ENCODE assay signal across 10 mouse cellular contexts in the genomic region with DNA sequence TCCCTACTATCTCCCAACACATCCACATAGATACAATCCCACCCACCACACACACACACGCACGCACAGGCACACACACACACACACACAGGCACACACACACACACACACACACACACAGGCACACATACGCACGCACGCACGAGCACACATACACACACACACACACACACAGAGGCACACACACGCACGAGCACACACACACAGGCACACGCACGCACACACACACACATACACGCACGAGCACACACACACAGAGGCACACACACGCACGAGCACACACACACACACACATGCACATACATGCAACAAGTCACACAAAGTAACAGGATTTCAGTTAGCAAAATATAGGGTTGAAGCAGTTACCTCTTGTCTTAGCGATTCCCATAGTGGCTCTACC. TPM values are rescaled to one million over a fixed set of nuclear protein-coding genes. Genes with fewer than 3 reads are reported as not detected.
DNase-seq lines count a peak whose midpoint lies in the region; ATAC-seq and TF ChIP-seq lines count a peak whose summit lies in the region.
"Had no signal": no experiment of that assay in that cellular context is flagged by ENCODE, and none has a peak within 500 bp of the region (broad histone marks: within the 10 kb centered on the region; RNA-seq: fewer than 3 reads in every experiment).

No protein-coding gene starts in this region.

- peaks cover 5% of the 10 kb centered on the region; the same call in 1 of the 2 replicates for H3K36me3 ChIP-seq in heart, embryonic 15.5 days
- H3K36me3 ChIP-seq in heart, adult 2 months (ENCODE audit: control insufficient read depth, insufficient read depth, low read length): peaks cover 9% of the 10 kb centered on the region; the same call in 1 of the 2 replicates
- peaks cover 4% of the 10 kb centered on the region; the same call in 1 of the 2 replicates for H3K36me3 ChIP-seq in embryonic facial prominence, embryonic 12.5 days
- no peaks in the 10 kb centered on the region for H3K36me3 ChIP-seq in midbrain, embryonic 14.5 days (ENCODE audit: control insufficient read depth, insufficient read depth, low read length)
- H3K36me3 ChIP-seq: liver, embryonic 15.5 days had no signal

- ATAC-seq in heart, embryonic 15.5 days (replicated peaks; ENCODE audit: insufficient number of reproducible peaks, insufficient read depth, low FRiP score, low read depth): no peak
- ATAC-seq in embryonic facial prominence, embryonic 12.5 days (ENCODE audit: insufficient number of reproducible peaks, insufficient read depth, low FRiP score, low TSS enrichment): peak; percentile 85; the same call in 1 of the 2 replicates
- peak; percentile 47; the same call in 1 of the 2 replicates for ATAC-seq in midbrain, embryonic 14.5 days (ENCODE audit: low FRiP score, low TSS enrichment)
- no peak for ATAC-seq in CD4-positive, CD25-positive, alpha-beta regulatory T cell, adult 4 months

- H3K27me3 ChIP-seq in heart, embryonic 15.5 days: no peaks in the 10 kb centered on the region
- no peaks in the 10 kb centered on the region for H3K27me3 ChIP-seq in heart, adult 2 months (ENCODE audit: control insufficient read depth, insufficient read depth, low read length)
- no peaks in the 10 kb centered on the region for H3K27me3 ChIP-seq in embryonic facial prominence, embryonic 12.5 days
- H3K27me3 ChIP-seq in midbrain, embryonic 14.5 days (ENCODE audit: control insufficient read depth, insufficient read depth, low read length): no peaks in the 10 kb centered on the region
- H3K27me3 ChIP-seq: liver, embryonic 15.5 days had no signal

- TF ChIP-seq CTCF in heart, adult 2 months (IDR thresholded peaks at IDR 0.05): no peak

- no peak for TF ChIP-seq POLR2A in heart, adult 2 months (IDR thresholded peaks at IDR 0.05; ENCODE audit: insufficient read depth, low read depth, low read length)

- H3K4me1 ChIP-seq in heart, embryonic 15.5 days (replicated peaks): peaks cover 22% of the 10 kb centered on the region
- H3K4me1 ChIP-seq in heart, adult 2 months (ENCODE audit: control insufficient read depth, insufficient read depth, low read length): peaks cover 3% of the 10 kb centered on the region
- H3K4me1 ChIP-seq in embryonic facial prominence, embryonic 12.5 days: peaks cover 10% of the 10 kb centered on the region
- H3K4me1 ChIP-seq in midbrain, embryonic 14.5 days (ENCODE audit: control insufficient read depth, insufficient read depth, low read length): peaks cover 11% of the 10 kb centered on the region; the same call in 1 of the 2 replicates
- H3K4me1 ChIP-seq: liver, embryonic 15.5 days had no signal

- TF ChIP-seq EP300 in heart, adult 2 months (IDR thresholded peaks at IDR 0.05; ENCODE audit: insufficient read depth, low read depth, low read length): no peak

- intact Hi-C loops in heart, adult 2 months (cut with DNase I): loop anchor here (10.0 kb wide), 1 partner anchor 45 kb away; no protein-coding TSS in a partner anchor

- H3K4me2 ChIP-seq in heart, embryonic 15.5 days: no peak overlapping the region
- H3K4me2 ChIP-seq in embryonic facial prominence, embryonic 12.5 days (replicated peaks): no peak overlapping the region
- no peak overlapping the region for H3K4me2 ChIP-seq in midbrain, embryonic 14.5 days (ENCODE audit: low read length)
- H3K4me2 ChIP-seq: liver, embryonic 15.5 days had no signal

- WGBS in heart, embryonic 15.5 days: 85% methylated on average over 15 of the region's 15 CpGs
- 84% methylated on average over 15 of the region's 15 CpGs for WGBS in heart, adult 2 months
- WGBS in embryonic facial prominence, embryonic 12.5 days: 86% methylated on average over 15 of the region's 15 CpGs
- 89% methylated on average over 15 of the region's 15 CpGs for WGBS in midbrain, embryonic 14.5 days

- H3K9ac ChIP-seq in heart, embryonic 15.5 days: no peak overlapping the region
- no peak overlapping the region for H3K9ac ChIP-seq in heart, adult 2 months (ENCODE audit: low read depth, low read length)
- H3K9ac ChIP-seq in embryonic facial prominence, embryonic 12.5 days: no peak overlapping the region
- no peak overlapping the region for H3K9ac ChIP-seq in midbrain, embryonic 14.5 days (replicated peaks; ENCODE audit: low read length)
- H3K9ac ChIP-seq: liver, embryonic 15.5 days had no signal

- H3K27ac ChIP-seq in heart, embryonic 15.5 days: peak overlapping the region; percentile 69; the same call in 1 of the 2 replicates
- no peak overlapping the region for H3K27ac ChIP-seq in heart, adult 2 months
- H3K27ac ChIP-seq in embryonic facial prominence, embryonic 12.5 days: peak overlapping the region; percentile 50; the same call in 1 of the 2 replicates
- H3K27ac ChIP-seq in midbrain, embryonic 14.5 days (replicated peaks; ENCODE audit: low read depth, low read length): no peak overlapping the region
- H3K27ac ChIP-seq: gastrocnemius, adult 2 months; liver, embryonic 15.5 days had no signal

- no peak for DNase-seq in heart, adult 2 months
- DNase-seq in 3134 (ENCODE audit: extremely low read depth, insufficient read length, low spot score): peak; percentile 9
- no peak for DNase-seq in midbrain, embryonic 14.5 days
- DNase-seq in spleen, postnatal 36 days (ENCODE audit: low spot score in 2 of 2): no peak
- DNase-seq: cerebellum, postnatal 14 days; gastrocnemius, adult 2 months had no signal

- H3K4me3 ChIP-seq in heart, embryonic 15.5 days: no peak overlapping the region
- no peak overlapping the region for H3K4me3 ChIP-seq in heart, adult 2 months
- H3K4me3 ChIP-seq in embryonic facial prominence, embryonic 12.5 days: no peak overlapping the region
- H3K4me3 ChIP-seq in midbrain, embryonic 14.5 days (replicated peaks; ENCODE audit: low read depth, low read length): no peak overlapping the region
- H3K4me3 ChIP-seq: gastrocnemius, adult 2 months; liver, embryonic 15.5 days had no signal

- H3K79me2 ChIP-seq in heart, adult 2 months (replicated peaks; ENCODE audit: control insufficient read depth, insufficient read depth, low read length): no peaks in the 10 kb centered on the region

- no peaks in the 10 kb centered on the region for H3K9me3 ChIP-seq in heart, embryonic 15.5 days (replicated peaks)
- H3K9me3 ChIP-seq in embryonic facial prominence, embryonic 12.5 days: no peaks in the 10 kb centered on the region
- H3K9me3 ChIP-seq in midbrain, embryonic 14.5 days (ENCODE audit: control insufficient read depth, low read length): no peaks in the 10 kb centered on the region

RNA-seq across cellular contexts. Expression of a gene that starts 51.1 kb away (rescaled TPM):
- 10.6 and 11.3 TPM in 2 replicates for polyA plus RNA-seq in heart, embryonic 15.5 days (2015; fragmentation: Nextera tagmentation; extraction: Ambion mirVana)
- 10 to 100 TPM; 65.0 to 74.7 TPM for total RNA-seq in heart, adult 2 months (2021)
- 14.9 and 22.7 TPM in 2 replicates for polyA plus RNA-seq in heart, adult 2 months (2012; rRNA removed)
- polyA plus RNA-seq in embryonic facial prominence, embryonic 12.5 days (2016; fragmentation: Nextera tagmentation; extraction: Ambion mirVana): 8.8 and 9.4 TPM in 2 replicates
- polyA plus RNA-seq in midbrain, embryonic 14.5 days (2014; fragmentation: Nextera tagmentation; extraction: Ambion mirVana): 2.1 and 3.1 TPM in 2 replicates
- 10 to 100 TPM; 16.8 to 17.5 TPM for polyA plus RNA-seq in CD4-positive, CD25-positive, alpha-beta regulatory T cell, adult 4 months (2017; shearing (Covaris generic))

Comparison
In these comparisons a context has a peak if more than half of its experiments do, and no peak if none do; other contexts are left out.
1. H3K27ac ChIP-seq: peak in heart, embryonic 15.5 days (single experiment) and embryonic facial prominence, embryonic 12.5 days (single experiment); none in heart, adult 2 months (single experiment) and midbrain, embryonic 14.5 days (single experiment).
2. ATAC-seq: peak in embryonic facial prominence, embryonic 12.5 days (single experiment) and midbrain, embryonic 14.5 days (single experiment); none in heart, embryonic 15.5 days (single experiment) and CD4-positive, CD25-positive, alpha-beta regulatory T cell, adult 4 months (single experiment).